Mouse (Mus musculus): Measurements from ENCODE around the gene Pigk. TPM values are rescaled to one million over a fixed set of nuclear protein-coding genes. Genes with fewer than 3 reads are reported as not detected.

The Pigk gene
- total RNA-seq, 2 experiments from 2014 or later = 47.3 to 55.7 TPM

- peak; percentile 35 to 52 for DNase-seq (ENCODE audit: low spot score in 2 of 2)
Measured at GRCm38 (mm10) chr3:152980431-152980830, 266.5 kb downstream of the Pigk start.

- peak; percentile 65 to 73 for DNase-seq (ENCODE audit: low spot score in 2 of 2)
Measured at GRCm38 (mm10) chr3:152980978-152981974, 267.4 kb downstream of the Pigk start.

- peak; percentile 55 to 74 for DNase-seq (ENCODE audit: low spot score in 2 of 2)
Measured at GRCm38 (mm10) chr3:152981988-152982387, 268.1 kb downstream of the Pigk start, which contains the start of gene St6galnac5. TSS of gene St6galnac5 (minus strand) at chr3:152982246.

- DNase-seq (ENCODE audit: low spot score in 2 of 2) = no peak
Measured at GRCm38 (mm10) chr3:152990787-152991186, 276.9 kb downstream of the Pigk start.

GRCm38 (mm10) chr3:152993608-152994007, 279.7 kb downstream of the Pigk start:
- DNase-seq (ENCODE audit: low spot score in 2 of 2) = no peak

GRCm38 (mm10) chr3:152998106-152998505, 284.2 kb downstream of the Pigk start:
- no peak for DNase-seq (ENCODE audit: low spot score in 2 of 2)

GRCm38 (mm10) chr3:152998901-152999300, 285.0 kb downstream of the Pigk start:
- DNase-seq (ENCODE audit: low spot score in 2 of 2) = no peak

GRCm38 (mm10) chr3:153006893-153007292, 293.0 kb downstream of the Pigk start:
- DNase-seq (ENCODE audit: low spot score in 2 of 2) = no peak

GRCm38 (mm10) chr3:153016355-153016754, 302.5 kb downstream of the Pigk start:
- no peak for DNase-seq (ENCODE audit: low spot score in 2 of 2)

- DNase-seq (ENCODE audit: low spot score in 2 of 2) = no peak
Measured at GRCm38 (mm10) chr3:153018051-153018450, 304.2 kb downstream of the Pigk start.

GRCm38 (mm10) chr3:153024016-153024415, 310.1 kb downstream of the Pigk start:
- no peak for DNase-seq (ENCODE audit: low spot score in 2 of 2)

Other genes starting within 250 kb of the Pigk start
- gene Ak5, start 45.7 kb upstream of the Pigk start, total RNA-seq (2021) = 100 to 1,000 TPM; 166 to 169 TPM